Mouse (Mus musculus): ENCODE data around the gene Ncf2. TPM values are rescaled to one million over a fixed set of nuclear protein-coding genes. Genes with fewer than 3 reads are reported as not detected.

Gene Ncf2
- polyA plus RNA-seq, 1 experiment from 2014 or later = 5.9 TPM

GRCm38 (mm10) chr1:152792736-152793494 lies 7.1 kb upstream of the Ncf2 start:
- no peak overlapping the region for H3K4me3 ChIP-seq (ENCODE audit: low read depth, low read length)
- H3K27me3 ChIP-seq (replicated peaks; ENCODE audit: control insufficient read depth, insufficient read depth, low read length) = no peaks in the 10 kb centered on the region
- no peak overlapping the region for H3K9ac ChIP-seq (ENCODE audit: low read depth, low read length)
- H3K4me1 ChIP-seq (ENCODE audit: control insufficient read depth, insufficient read depth, low read length) = no peaks in the 10 kb centered on the region; the same call in 1 of the 2 replicates
- WGBS = 26% methylated on average over 12 of the region's 12 CpGs
- no peaks in the 10 kb centered on the region for H3K9me3 ChIP-seq (ENCODE audit: control insufficient read depth, low read length)
- peak; percentile 70; the same call in 1 of the 2 replicates for ATAC-seq (ENCODE audit: low read depth)
- H3K4me2 ChIP-seq (ENCODE audit: low read depth, low read length) = no peak overlapping the region
- peak overlapping the region; percentile 13 for H3K27ac ChIP-seq (replicated peaks; ENCODE audit: low read depth, low read length)
- no peaks in the 10 kb centered on the region for H3K36me3 ChIP-seq (ENCODE audit: control insufficient read depth, insufficient read depth, low read length)
- DNase-seq (ENCODE audit: low spot score) = peak; percentile 56

GRCm38 (mm10) chr1:152793495-152794130 lies 6.4 kb upstream of the Ncf2 start:
- no peak; the same call in 1 of the 2 replicates for ATAC-seq (ENCODE audit: low read depth)
- peak overlapping the region; percentile 13 for H3K27ac ChIP-seq (replicated peaks; ENCODE audit: low read depth, low read length)

DNA sequence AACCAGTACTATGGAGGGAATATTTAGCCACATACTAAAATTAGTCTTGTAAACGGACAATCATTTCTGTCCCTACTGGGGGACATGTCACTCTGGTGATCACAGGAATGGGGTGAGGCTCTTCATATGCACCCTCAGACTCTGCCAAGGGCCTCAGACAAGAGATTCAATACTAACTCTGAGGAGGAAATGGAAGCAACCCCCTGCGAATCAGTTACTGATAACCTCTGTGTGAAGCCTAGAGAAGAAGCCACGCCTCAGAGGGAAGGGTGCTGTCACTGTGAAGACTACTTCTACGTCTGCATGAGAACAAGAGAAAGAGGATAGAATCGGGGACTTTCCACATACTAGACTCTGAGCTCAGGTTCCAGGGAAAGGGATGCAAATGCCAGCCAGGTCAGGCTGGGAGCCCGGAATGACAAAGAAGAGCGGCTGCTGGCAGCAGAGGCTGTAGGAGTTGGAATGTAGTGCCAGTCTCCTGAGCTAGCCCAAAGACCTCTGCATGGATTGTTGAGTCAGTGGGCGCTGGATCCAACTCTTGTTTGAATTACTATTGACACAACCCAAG lies 4.2 kb upstream of the Ncf2 start:
- no peaks in the 10 kb centered on the region; the same call in 1 of the 2 replicates for H3K4me1 ChIP-seq (ENCODE audit: control insufficient read depth, insufficient read depth, low read length)
- H3K27me3 ChIP-seq (replicated peaks; ENCODE audit: control insufficient read depth, insufficient read depth, low read length) = no peaks in the 10 kb centered on the region
- ATAC-seq (ENCODE audit: low read depth) (no peak), DNase-seq (ENCODE audit: low spot score) (no peak)
- H3K4me3 ChIP-seq (ENCODE audit: low read depth, low read length) = no peak overlapping the region
- H3K9ac ChIP-seq (ENCODE audit: low read depth, low read length) = no peak overlapping the region
- no peak overlapping the region for H3K4me2 ChIP-seq (ENCODE audit: low read depth, low read length)
- H3K9me3 ChIP-seq (ENCODE audit: control insufficient read depth, low read length) = no peaks in the 10 kb centered on the region
- H3K27ac ChIP-seq (replicated peaks; ENCODE audit: low read depth, low read length) = no peak overlapping the region
- WGBS = 73% methylated on average over 8 of the region's 8 CpGs
- H3K36me3 ChIP-seq (ENCODE audit: control insufficient read depth, insufficient read depth, low read length) = no peaks in the 10 kb centered on the region

More at GRCm38 (mm10) chr1:152793495-152794130, 6.4 kb upstream of the Ncf2 start:
- Histone ChIP-seq H3K4me3 (ENCODE audit: low read depth, low read length) (no peak overlapping the region), H3K4me2 (ENCODE audit: low read depth, low read length) (no peak overlapping the region), H3K36me3 (ENCODE audit: control insufficient read depth, insufficient read depth, low read length) (no peaks in the 10 kb centered on the region), H3K9ac (ENCODE audit: low read depth, low read length) (no peak overlapping the region), H3K4me1 (ENCODE audit: control insufficient read depth, insufficient read depth, low read length) (no peaks in the 10 kb centered on the region; the same call in 1 of the 2 replicates), H3K9me3 (ENCODE audit: control insufficient read depth, low read length) (no peaks in the 10 kb centered on the region), H3K27me3 (replicated peaks; ENCODE audit: control insufficient read depth, insufficient read depth, low read length) (no peaks in the 10 kb centered on the region)
- peak; percentile 29 for DNase-seq (ENCODE audit: low spot score)
- 53% methylated on average over 6 of the region's 6 CpGs for WGBS

- Histone ChIP-seq H3K27ac (replicated peaks; ENCODE audit: low read depth, low read length) (no peak overlapping the region), H3K4me2 (ENCODE audit: low read depth, low read length) (no peak overlapping the region), H3K9me3 (ENCODE audit: control insufficient read depth, low read length) (no peaks in the 10 kb centered on the region), H3K36me3 (ENCODE audit: control insufficient read depth, insufficient read depth, low read length) (no peaks in the 10 kb centered on the region), H3K4me3 (ENCODE audit: low read depth, low read length) (no peak overlapping the region), H3K9ac (ENCODE audit: low read depth, low read length) (no peak overlapping the region), H3K4me1 (ENCODE audit: control insufficient read depth, insufficient read depth, low read length) (no peaks in the 10 kb centered on the region), H3K27me3 (replicated peaks; ENCODE audit: control insufficient read depth, insufficient read depth, low read length) (no peaks in the 10 kb centered on the region)
- WGBS = 76% methylated on average over 8 of the region's 8 CpGs
- ATAC-seq (ENCODE audit: low read depth) = no peak
- no peak for DNase-seq (ENCODE audit: low spot score)
Observed at GRCm38 (mm10) chr1:152796683-152797263, 3.2 kb upstream of the Ncf2 start.

GRCm38 (mm10) chr1:152798125-152798524 lies 1.9 kb upstream of the Ncf2 start:
- ATAC-seq (ENCODE audit: low read depth) = no peak
- WGBS = 66% methylated on average over 9 of the region's 9 CpGs
- H3K27me3 ChIP-seq (replicated peaks; ENCODE audit: control insufficient read depth, insufficient read depth, low read length) = no peaks in the 10 kb centered on the region
- peak; percentile 51 for DNase-seq (ENCODE audit: low spot score)
- H3K4me3 ChIP-seq (ENCODE audit: low read depth, low read length) = no peak overlapping the region
- no peak overlapping the region for H3K27ac ChIP-seq (replicated peaks; ENCODE audit: low read depth, low read length)
- H3K9ac ChIP-seq (ENCODE audit: low read depth, low read length) = no peak overlapping the region
- H3K4me2 ChIP-seq (ENCODE audit: low read depth, low read length) = no peak overlapping the region
- no peaks in the 10 kb centered on the region for H3K36me3 ChIP-seq (ENCODE audit: control insufficient read depth, insufficient read depth, low read length)
- no peaks in the 10 kb centered on the region for H3K9me3 ChIP-seq (ENCODE audit: control insufficient read depth, low read length)
- no peaks in the 10 kb centered on the region for H3K4me1 ChIP-seq (ENCODE audit: control insufficient read depth, insufficient read depth, low read length)

- Histone ChIP-seq H3K36me3 (ENCODE audit: control insufficient read depth, insufficient read depth, low read length) (no peaks in the 10 kb centered on the region), H3K4me3 (ENCODE audit: low read depth, low read length) (no peak overlapping the region), H3K27ac (replicated peaks; ENCODE audit: low read depth, low read length) (no peak overlapping the region), H3K4me2 (ENCODE audit: low read depth, low read length) (no peak overlapping the region), H3K4me1 (ENCODE audit: control insufficient read depth, insufficient read depth, low read length) (no peaks in the 10 kb centered on the region), H3K27me3 (replicated peaks; ENCODE audit: control insufficient read depth, insufficient read depth, low read length) (no peaks in the 10 kb centered on the region), H3K9me3 (ENCODE audit: control insufficient read depth, low read length) (no peaks in the 10 kb centered on the region), H3K9ac (ENCODE audit: low read depth, low read length) (no peak overlapping the region)
- DNase-seq (ENCODE audit: low spot score) = no peak
- ATAC-seq (ENCODE audit: low read depth) = no peak
- WGBS = 79% methylated on average over 13 of the region's 13 CpGs
Observed at GRCm38 (mm10) chr1:152800633-152801176, 711 bp downstream of the Ncf2 start.

GRCm38 (mm10) chr1:152804907-152805306 lies 4.9 kb downstream of the Ncf2 start:
- H3K9ac ChIP-seq (ENCODE audit: low read depth, low read length) = no peak overlapping the region
- no peak overlapping the region for H3K4me3 ChIP-seq (ENCODE audit: low read depth, low read length)
- H3K9me3 ChIP-seq (ENCODE audit: control insufficient read depth, low read length) = no peaks in the 10 kb centered on the region
- DNase-seq (ENCODE audit: low spot score) = no peak
- no peaks in the 10 kb centered on the region for H3K4me1 ChIP-seq (ENCODE audit: control insufficient read depth, insufficient read depth, low read length)
- H3K27ac ChIP-seq (replicated peaks; ENCODE audit: low read depth, low read length) = no peak overlapping the region
- no peak for ATAC-seq (ENCODE audit: low read depth)
- no peaks in the 10 kb centered on the region for H3K36me3 ChIP-seq (ENCODE audit: control insufficient read depth, insufficient read depth, low read length)
- H3K27me3 ChIP-seq (replicated peaks; ENCODE audit: control insufficient read depth, insufficient read depth, low read length) = no peaks in the 10 kb centered on the region
- WGBS = 82% methylated on average over 6 of the region's 6 CpGs
- H3K4me2 ChIP-seq (ENCODE audit: low read depth, low read length) = no peak overlapping the region

DNA sequence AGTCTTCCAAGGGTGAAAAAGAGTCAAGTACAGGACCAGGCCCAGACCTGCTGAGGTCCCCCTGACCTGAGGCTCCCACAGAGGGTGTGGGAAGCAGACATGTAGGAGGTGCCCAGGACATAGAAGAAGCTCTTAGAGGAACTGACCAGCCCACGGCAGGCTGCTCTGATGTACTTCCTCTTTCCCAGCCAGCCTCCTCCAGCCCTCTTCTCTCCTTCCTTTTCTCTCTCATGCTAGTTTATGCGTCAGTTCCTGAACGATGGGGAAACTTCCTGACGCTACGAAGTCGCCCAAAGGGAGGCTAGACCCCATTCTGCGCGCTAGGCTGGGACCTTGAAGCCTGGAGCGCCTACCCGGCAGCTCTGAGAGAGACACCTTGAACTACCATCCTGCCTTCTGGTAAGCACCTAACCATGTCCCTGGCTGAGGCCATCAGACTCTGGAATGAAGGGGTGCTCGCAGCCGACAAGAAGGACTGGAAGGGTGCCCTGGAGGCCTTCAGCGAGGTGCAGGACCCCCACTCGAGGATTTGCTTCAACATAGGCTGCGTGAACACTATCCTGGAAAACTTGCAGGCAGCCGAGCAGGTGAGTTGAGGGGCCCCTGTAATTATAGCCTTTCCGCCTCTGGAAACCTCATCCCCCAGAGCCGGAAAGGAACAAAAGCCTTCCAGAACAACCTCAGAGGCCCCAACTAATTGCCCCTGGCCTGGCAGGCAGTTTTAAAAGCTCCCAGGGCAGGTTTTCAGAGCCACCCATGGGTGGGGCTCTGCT lies 7.8 kb downstream of the Ncf2 start:
- Histone ChIP-seq H3K4me1 (ENCODE audit: control insufficient read depth, insufficient read depth, low read length) (no peaks in the 10 kb centered on the region), H3K9ac (ENCODE audit: low read depth, low read length) (no peak overlapping the region), H3K27ac (replicated peaks; ENCODE audit: low read depth, low read length) (peak overlapping the region; percentile 44), H3K36me3 (ENCODE audit: control insufficient read depth, insufficient read depth, low read length) (no peaks in the 10 kb centered on the region), H3K4me2 (ENCODE audit: low read depth, low read length) (no peak overlapping the region), H3K4me3 (ENCODE audit: low read depth, low read length) (no peak overlapping the region), H3K9me3 (ENCODE audit: control insufficient read depth, low read length) (no peaks in the 10 kb centered on the region), H3K27me3 (replicated peaks; ENCODE audit: control insufficient read depth, insufficient read depth, low read length) (no peaks in the 10 kb centered on the region)
- peak; percentile 79 for DNase-seq (ENCODE audit: low spot score)
- ATAC-seq (ENCODE audit: low read depth) = peak; percentile 86
- 53% methylated on average over 17 of the region's 18 CpGs for WGBS

All from embryonic facial prominence, embryonic 14.5 days (tissue).